Mouse (Mus musculus) monocyte, adult 5-6 weeks (primary cell): ENCODE data around the gene BC025920. TPM values are rescaled to one million over a fixed set of nuclear protein-coding genes. Genes with fewer than 3 reads are reported as not detected.
A peak's percentile ranks its signal among the peaks of the same experiment; 100 is the strongest.
"Not testable (repeated sequence)": the region's sequence is repeated elsewhere in the genome, so short reads cannot be mapped to it uniquely, and the experiment has no call there.

Experiments used
- ATAC-seq: fragments of 153-309, 156-312 bp; replicated peaks from 2 replicates; pipeline ENCODE4 v1.8.0; 2017; ENCODE audit warnings: mild to moderate bottlenecking; ENCODE audit not compliant: low TSS enrichment, insufficient number of reproducible peaks, severe bottlenecking, poor library complexity, low FRiP score
- total RNA-seq: library from RNA; stranded (forward); fragments of 200-1000, 200-491, 200-594 nt; gene quantifications from 3 replicates; pipeline ENCODE4 v1.2.3, GENCODE M21; 2017

The BC025920 gene
- total RNA-seq, 1 experiment from 2014 or later = 2.4 TPM

- peak; percentile 79 for ATAC-seq
Observed at GRCm38 (mm10) chr10:81633253-81634099, 27.4 kb downstream of the BC025920 start.

- no peak for ATAC-seq
Observed at GRCm38 (mm10) chr10:81636338-81636737, 30.3 kb downstream of the BC025920 start.

DNA sequence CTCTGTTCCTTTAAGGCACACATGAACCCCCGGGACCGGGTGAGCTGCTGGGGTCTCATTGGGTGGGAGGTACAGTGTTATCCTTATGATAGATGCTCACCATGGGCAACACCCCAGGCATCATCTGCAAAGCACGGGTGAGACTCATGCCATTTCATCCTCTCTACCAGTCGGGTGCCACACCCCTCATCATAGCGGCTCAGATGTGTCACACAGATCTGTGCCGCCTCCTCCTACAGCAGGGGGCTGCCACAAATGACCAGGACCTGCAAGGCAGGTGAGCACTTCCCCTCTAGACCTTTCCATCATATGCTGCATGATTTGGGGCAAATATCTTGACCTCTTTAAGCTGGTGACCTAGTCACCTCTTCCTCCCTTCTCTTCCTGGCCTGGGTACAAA lies 32.0 kb downstream of the BC025920 start:
- no peak for ATAC-seq

DNA sequence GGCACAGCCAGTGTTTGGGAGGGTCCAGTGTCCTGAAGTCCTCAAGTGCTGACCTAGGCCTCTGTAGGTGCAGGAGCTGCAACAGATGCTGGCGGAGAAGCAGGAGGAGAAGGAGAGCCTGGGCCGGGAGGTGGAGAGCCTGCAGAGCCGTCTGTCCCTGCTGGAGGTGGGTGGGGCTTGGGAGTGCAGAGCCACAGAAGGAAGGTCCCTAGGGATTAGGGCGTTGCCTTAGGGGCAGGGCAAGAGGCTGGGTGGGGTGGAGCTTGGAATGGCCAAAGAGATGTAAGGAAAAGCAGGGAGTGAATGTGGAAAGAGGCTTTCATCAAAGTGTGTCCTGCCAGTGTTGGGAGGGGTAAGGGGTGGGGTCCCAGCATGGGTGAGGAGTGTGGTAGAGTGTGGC lies 34.8 kb downstream of the BC025920 start:
- not testable (repeated sequence) for ATAC-seq

DNA sequence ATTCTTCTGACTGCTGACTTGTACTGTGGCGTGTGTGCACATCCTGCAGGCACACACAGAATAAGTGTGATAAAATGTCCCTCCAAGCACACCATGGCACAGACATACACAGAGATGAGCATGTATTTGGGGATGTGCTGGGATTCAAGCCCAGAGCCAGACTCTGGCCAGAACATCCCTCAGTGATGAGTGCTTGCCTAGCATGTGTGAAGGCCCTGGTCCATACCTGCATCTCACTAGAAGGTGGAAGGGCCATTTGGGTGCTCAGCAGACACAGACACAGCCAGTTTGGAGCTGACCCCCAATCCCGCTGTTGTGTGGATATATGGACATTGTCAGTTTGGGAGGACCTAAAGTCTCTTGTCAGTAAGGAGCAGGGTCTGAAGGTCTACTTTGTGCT lies 35.5 kb downstream of the BC025920 start:
- no peak for ATAC-seq

- no peak for ATAC-seq
Observed at GRCm38 (mm10) chr10:81641978-81642647, 36.0 kb downstream of the BC025920 start.

- no peak for ATAC-seq
Observed at GRCm38 (mm10) chr10:81642648-81643448, 36.8 kb downstream of the BC025920 start.

DNA sequence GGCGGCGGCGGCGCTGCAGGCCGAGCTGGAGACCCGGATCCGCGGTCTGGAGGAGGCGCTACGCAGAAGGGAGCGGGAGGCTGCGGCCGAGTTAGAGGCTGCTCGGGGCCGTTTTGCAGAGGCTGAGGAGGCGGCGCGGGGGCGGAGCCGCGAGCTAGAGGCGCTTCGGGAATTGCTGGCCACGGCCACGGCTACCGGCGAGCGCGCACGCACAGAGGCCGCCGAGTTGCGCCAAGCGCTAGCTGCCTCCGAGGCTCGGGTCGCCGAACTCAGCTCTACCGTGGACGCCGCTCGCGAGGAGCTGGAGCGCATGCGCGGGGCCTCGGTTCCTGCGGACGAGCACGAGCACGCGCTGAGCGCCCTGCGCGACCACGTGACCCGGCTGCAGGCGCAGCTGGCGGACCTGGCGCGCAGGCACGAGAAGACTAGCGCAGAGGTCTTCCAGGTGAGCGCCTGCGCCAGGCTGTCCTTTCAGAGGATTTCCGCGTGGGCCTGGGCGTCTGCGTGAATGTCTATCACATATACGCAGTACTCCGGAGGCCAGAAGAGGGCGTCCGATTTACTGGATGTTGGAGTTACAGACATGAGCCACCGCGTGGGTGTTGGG lies 37.5 kb downstream of the BC025920 start:
- peak; percentile 32 for ATAC-seq

DNA sequence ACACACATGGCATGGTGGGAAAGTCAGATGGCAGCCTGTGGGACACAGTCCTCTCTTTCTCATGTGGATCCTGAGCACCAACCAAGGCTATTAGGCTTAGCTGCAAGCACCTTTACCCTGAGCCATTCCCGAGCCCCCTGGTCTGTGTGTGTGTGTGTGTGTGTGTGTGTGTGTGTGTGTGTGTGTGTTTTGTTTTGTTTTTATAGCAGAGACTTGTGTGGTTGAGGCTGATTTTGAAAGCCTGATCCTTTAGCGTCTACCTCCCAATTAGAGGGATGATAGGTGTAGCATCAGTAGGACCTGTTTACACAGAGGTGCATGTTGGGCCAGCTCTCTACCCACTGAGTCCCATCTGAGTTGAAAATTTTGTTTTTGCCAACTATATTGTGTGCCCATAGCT lies 38.1 kb downstream of the BC025920 start:
- ATAC-seq = no peak

- no peak for ATAC-seq
Observed at GRCm38 (mm10) chr10:81644716-81645115, 38.6 kb downstream of the BC025920 start.

DNA sequence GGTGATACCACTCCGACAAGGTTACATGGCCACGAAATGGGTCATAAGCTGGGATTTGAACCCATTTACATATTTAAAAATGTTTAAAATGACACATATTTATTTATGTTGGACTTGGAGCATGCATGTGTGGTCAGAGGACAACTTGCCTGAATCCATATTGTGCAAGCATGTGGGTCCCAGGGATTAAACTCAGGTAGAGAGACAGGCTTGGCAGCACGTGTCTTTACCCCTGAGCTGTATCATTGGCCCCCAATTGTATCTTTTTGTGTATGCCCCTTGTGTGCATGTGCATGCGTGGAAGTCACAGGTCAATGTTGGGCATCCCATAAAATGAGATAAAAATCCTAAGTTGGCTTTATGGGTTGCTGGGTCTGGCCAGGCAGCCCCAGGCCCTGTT lies 39.3 kb downstream of the BC025920 start:
- no peak for ATAC-seq

DNA sequence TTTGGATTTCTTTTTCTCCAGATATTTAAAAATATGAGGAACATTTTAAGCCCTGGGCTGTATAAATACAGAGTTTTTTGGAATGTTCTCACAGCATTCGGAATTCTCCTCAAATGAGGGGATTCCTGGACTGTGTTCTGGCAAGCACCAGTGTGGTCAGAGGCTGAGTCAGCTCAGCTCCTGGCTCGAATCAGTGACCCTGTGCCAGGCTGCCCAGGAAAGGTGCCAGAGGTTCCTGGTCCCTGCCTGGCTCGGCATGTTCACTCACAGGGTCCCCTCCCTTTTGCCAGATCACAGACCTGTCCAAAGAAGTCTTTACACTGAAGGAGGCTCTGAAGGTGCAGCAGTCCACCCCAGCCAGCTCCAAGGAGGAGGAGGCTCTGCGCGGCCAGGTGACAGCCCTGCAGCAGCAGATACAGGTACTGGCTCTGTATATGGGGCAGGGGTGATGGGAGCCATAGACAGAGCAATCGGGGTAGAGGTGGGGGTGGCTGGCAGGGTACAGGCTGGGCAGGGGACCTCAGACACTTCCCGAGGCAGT lies 40.0 kb downstream of the BC025920 start:
- ATAC-seq = no peak

- peak; percentile 92 for ATAC-seq
Observed at GRCm38 (mm10) chr10:81648803-81649775, 43.0 kb downstream of the BC025920 start, which contains the start of gene Gm10778. Gene Gm10778, plus strand, starts transcription at chr10:81649059.

GRCm38 (mm10) chr10:81655178-81655577 lies 49.1 kb downstream of the BC025920 start:
- ATAC-seq = no peak

DNA sequence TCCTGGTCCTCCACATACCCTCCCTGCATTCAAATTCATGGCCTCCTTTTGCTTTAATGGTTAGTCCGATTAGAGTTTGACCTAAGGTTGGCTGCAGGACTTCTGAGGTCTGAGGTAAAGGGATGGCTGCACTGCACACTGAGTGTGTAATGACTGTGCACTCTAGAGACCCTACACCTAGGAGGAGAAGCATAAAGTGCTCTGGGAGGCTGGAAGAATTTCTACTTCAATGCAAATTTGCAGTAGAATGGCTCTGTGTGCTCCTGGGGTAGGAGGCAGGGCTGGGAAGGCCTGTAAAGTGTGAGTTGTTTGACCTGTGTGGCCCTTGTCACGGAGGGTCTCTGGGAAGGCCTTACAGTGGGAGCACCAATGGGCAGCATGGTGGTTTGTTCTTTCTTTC lies 50.1 kb downstream of the BC025920 start:
- no peak for ATAC-seq
